Mouse (Mus musculus) E14TG2a.4 (cell line): ENCODE data around the gene Rptor.

Source experiments
- CTCF ChIP-seq: conservative IDR thresholded peaks from 2 replicates; pipeline ENCODE4 v1.5.1; 2014; ENCODE audit warnings: low read length
- NANOG ChIP-seq: IDR thresholded peaks from 2 replicates; pipeline ENCODE4 v1.6.1; 2014; ENCODE audit warnings: borderline replicate concordance, low read length, mixed read lengths
- POU5F1 ChIP-seq: IDR thresholded peaks from 2 replicates; pipeline ENCODE4 v1.6.1; 2014; ENCODE audit warnings: low read length, borderline replicate concordance

GRCm38 (mm10) chr11:119868138-119868537 lies 265.4 kb downstream of the Rptor start:
- TF ChIP-seq CTCF (no peak), POU5F1 (no peak), NANOG (no peak)
